Mouse (Mus musculus): ENCODE data around the gene Ube2l3. TPM values are rescaled to one million over a fixed set of nuclear protein-coding genes. Genes with fewer than 3 reads are reported as not detected.

Gene Ube2l3
- total RNA-seq, 2 experiments from 2014 or later = 148 to 155 TPM

- DNase-seq (ENCODE audit: low spot score in 2 of 2) = no peak
These were observed 54.4 kb downstream of the Ube2l3 start for GRCm38 (mm10) chr16:17148084-17148483.

DNA sequence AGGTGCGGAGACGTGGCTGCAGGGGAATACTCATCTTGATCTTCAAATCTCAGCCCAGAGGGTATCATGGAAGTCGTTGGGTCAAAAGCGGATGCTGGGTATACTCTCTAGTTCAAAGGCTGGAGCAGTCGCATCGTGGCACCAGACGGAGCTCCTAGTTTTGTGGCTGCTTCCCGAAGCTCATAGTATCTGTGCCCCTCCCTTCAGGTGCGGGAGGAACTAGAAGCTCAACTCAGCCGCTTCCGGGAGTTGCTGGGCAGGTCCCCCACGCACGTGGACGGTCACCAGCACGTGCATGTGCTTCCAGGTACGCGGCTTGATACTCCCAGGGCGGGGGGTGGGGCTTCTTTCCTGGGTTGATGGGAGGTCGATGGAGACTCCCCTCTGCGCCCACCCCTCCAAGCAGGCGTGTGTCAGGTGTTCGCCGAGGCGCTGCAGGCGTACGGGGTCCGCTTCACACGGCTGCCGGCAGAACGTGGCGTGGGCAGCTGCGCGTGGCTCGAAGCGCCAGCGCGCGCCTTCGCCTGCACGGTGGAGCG lies 55.0 kb downstream of the Ube2l3 start:
- DNase-seq (ENCODE audit: low spot score in 2 of 2) = peak in 1 of 2 experiments; percentile 29

- DNase-seq (ENCODE audit: low spot score in 2 of 2) = peak; percentile 78 to 88
These were observed 55.6 kb downstream of the Ube2l3 start, which contains the start of gene Ccdc116 for GRCm38 (mm10) chr16:17146772-17147235. Ccdc116 (minus strand) TSS chr16:17147229.

- no peak for DNase-seq (ENCODE audit: low spot score in 2 of 2)
These were observed 58.1 kb downstream of the Ube2l3 start, which contains the start of gene Ydjc for GRCm38 (mm10) chr16:17144339-17144738. Ydjc (plus strand) TSS chr16:17144621.

DNA sequence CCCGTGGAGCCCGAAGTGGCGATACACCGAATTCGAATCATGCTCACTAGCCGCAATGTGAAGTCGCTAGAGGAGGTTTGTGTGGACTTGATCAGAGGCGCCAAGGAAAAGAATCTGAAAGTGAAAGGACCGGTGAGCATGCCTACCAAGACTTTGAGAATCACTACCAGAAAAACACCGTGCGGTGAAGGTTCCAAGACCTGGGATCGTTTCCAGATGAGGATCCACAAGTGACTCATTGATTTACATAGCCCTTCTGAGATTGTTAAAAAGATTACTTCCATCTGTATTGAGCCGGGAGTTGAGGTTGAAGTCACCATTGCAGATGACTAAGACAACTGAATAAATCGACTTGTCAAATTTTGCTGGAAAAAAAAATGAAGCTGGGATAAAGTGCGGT lies 65.1 kb downstream of the Ube2l3 start:
- DNase-seq (ENCODE audit: low spot score in 2 of 2) = no peak

- DNase-seq (ENCODE audit: low spot score in 2 of 2) = no peak
These were observed 69.6 kb downstream of the Ube2l3 start for GRCm38 (mm10) chr16:17132906-17133200.

DNA sequence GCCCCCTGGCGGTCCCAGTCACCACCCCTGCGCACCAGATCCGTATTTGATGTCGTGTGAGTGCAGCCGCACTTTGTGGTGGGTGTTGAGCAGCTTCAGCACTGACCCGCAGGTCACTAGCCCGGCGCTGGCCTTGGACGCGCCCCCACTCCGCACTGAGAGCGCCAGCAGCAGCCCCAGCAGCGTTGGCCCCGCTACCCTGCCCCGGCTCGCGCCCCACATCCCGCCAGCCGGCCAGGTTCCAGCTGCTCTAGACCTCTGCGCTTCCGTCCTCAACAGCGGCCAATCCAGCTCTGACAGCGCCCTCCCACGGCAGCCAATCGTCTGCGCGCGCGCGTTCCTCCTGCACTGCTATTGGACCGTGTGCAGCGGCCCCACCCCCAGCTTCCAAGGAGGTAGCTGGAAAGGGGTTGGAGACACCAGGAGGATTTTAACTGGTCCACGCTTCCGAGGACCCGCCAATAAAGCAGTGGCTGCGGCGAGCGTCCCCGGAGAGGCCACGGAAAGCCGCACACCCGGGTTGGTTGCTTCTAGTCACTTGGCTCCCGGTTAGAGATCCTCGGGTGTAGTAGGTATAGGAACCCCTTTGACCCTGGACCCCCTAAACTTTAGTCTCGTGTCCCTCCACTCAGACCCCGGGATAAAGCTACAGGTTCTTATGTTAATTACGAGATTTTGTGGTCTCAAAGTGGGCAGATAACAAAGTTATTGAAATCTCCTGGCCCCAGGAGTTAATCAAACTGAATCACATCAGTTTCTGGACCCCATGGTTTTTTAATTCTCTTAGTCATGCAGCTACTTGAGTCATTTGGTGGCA lies 70.2 kb downstream of the Ube2l3 start, which contains the start of gene Sdf2l1:
Sdf2l1 (minus strand) TSS at position 295 of the 817 bp plus-strand sequence.
- peak; percentile 96 to 99 for DNase-seq (ENCODE audit: low spot score in 2 of 2)

DNA sequence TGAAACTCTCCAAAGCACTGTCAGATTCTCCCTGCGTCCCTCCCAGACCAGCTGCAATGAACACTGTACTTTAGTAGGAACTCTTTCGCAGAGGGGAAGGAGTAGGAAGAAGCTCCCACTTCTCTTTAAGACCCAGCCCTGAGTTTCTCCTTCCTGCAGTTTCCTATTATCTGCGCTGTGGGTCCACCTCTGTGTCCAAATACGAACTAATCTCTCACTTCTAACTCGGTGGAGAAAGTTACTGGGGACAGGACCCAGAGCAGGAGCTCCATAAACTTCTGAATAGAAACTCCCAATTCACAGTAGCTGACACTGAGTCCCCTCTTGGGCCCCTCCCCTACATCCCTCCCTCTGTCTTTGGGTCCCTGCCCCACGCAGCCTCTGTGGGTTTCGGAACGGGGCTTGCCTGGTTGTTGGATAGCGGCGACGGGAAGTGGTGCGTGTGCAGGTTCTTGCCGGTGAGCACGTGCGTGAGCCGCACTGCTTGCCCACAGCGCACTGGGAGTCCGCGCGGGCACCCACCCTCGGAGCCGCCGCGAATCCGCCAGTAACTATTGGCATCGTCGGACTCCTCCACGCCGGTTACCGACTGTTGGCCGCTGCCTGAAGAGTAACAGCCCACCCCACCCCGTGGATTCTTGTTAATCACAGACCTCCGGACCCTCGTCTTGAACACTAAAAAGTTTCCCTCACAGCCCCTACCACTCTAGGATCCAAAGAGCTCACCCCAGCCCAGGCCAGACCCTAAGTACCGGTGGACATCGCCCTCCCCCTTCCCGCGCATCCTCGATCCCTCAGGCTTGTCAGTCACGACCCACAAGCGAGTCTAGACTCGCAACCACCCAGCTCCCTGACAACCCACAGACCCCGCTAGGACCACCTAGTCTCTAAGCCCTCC lies 71.0 kb downstream of the Ube2l3 start:
- peak in 1 of 2 experiments; percentile 30 for DNase-seq (ENCODE audit: low spot score in 2 of 2)

DNA sequence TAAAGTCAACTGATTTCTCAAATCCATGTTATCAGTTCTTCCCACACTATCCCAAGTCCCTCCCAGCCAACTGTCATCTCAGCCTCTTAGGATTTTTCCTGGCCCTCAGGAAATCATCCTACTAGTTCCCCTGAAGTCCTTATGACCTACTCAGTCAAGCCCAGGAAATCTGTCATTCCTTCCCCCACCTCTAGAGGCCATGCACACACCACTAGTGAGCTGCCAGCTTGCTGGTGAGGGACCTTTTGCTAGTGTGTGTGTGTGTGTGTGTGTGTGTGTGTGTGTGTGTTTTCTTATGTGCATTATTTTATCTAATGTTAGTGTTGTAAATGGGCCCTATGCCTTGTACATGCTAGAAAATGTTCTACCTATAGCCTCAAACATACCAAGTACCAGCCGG lies 75.2 kb downstream of the Ube2l3 start:
- DNase-seq (ENCODE audit: low spot score in 2 of 2) = peak in 1 of 2 experiments; percentile 67

- DNase-seq (ENCODE audit: low spot score in 2 of 2) = peak; percentile 42 to 56
These were observed 77.5 kb downstream of the Ube2l3 start, which contains the start of gene 2610318N02Rik for GRCm38 (mm10) chr16:17124871-17125520. 2610318N02Rik (minus strand) TSS chr16:17125167.

GRCm38 (mm10) chr16:17124119-17124870 lies 78.2 kb downstream of the Ube2l3 start:
- no peak for DNase-seq (ENCODE audit: low spot score in 2 of 2)

GRCm38 (mm10) chr16:17121569-17121968 lies 80.9 kb downstream of the Ube2l3 start:
- DNase-seq (ENCODE audit: low spot score in 2 of 2) = no peak

- no peak for DNase-seq (ENCODE audit: low spot score in 2 of 2)
These were observed 85.1 kb downstream of the Ube2l3 start for GRCm38 (mm10) chr16:17117309-17117799.

DNA sequence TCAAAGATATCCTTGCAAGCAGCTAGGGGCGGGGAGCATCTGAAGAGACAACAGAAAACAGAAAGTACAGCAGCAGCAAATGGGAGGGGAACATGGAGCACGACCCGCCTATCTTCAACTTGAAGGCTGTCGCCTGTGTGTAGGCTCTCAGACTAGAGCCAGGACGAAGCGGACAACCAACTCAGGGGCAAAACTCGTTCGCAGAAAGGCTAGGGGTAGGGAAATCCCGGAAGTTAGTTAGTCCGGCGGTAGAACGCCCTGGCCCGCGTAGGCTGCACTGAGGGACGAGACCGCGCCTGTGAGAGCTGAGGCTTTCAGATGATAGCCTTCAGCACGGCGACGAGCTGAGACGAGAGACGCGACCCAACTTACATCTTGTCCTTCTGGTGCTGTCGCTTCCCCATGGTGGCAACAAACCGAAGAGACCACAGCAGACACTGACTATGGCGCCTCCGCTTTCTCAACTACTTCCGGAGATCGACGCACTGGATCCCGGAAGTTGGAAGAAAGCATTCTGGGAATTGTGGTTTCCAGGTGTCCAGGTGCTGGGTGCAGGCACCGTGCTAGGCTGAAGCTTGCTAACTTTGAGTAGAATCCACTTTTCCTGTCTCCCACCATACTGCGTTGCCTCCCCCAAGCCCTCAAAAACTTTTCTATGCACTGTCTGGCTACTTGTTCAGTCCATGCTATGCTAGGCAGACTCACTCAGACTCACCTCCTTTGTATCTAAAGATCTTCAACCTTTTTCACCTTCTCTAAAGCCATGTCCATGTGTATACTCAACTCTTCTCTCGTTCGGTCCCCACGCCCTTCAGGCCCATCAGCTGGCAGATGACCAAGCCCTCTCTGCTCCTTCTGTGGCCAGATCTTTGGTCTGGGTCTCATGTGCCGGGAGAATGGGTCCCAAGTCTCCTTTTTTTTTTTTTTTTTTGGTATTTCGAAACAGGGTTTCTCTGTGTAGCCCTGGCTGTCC lies 91.4 kb downstream of the Ube2l3 start, which contains the start of gene Ppil2:
Ppil2 (minus strand) TSS at position 487 of the 973 bp plus-strand sequence.
- peak; percentile 70 to 84 for DNase-seq (ENCODE audit: low spot score in 2 of 2)

GRCm38 (mm10) chr16:17104600-17104999 lies 97.8 kb downstream of the Ube2l3 start:
- DNase-seq (ENCODE audit: low spot score in 2 of 2) = no peak

- no peak for DNase-seq (ENCODE audit: low spot score in 2 of 2)
These were observed 99.7 kb downstream of the Ube2l3 start for GRCm38 (mm10) chr16:17102630-17103220.

Data from layer of hippocampus, adult 18-20 months (tissue).